Mouse (Mus musculus) MEL (cell line): ENCODE results near the gene Marc1. TPM values are rescaled to one million over a fixed set of nuclear protein-coding genes. Genes with fewer than 3 reads are reported as not detected.

Source experiments
- DNase-seq: peaks from one replicate; pipeline ENCODE4 v3.0.0; 2011; ENCODE audit warnings: low read depth, low spot score
- H3K27ac ChIP-seq: 2 replicates; pipeline ENCODE4 v1.5.1; 2012; ENCODE audit warnings: low read depth, mild to moderate bottlenecking, control low read depth, low read length, moderate library complexity; ENCODE audit not compliant: control insufficient read depth
- H3K27me3 ChIP-seq, 2 experiments: fragments of 150-350 bp in 1 of 2; sonication (generic) in 1 of 2; 2 replicates each; pipeline ENCODE4 v1.6.1; 2012; ENCODE audit warnings: low read length in 2 of 2, mild to moderate bottlenecking in 2 of 2, improper control_type of control experiment in 1 of 2, moderate library complexity in 1 of 2; ENCODE audit not compliant: insufficient read depth in 2 of 2, control insufficient read depth in 1 of 2
- H3K36me3 ChIP-seq, 2 experiments: 2 replicates each; pipeline ENCODE4 v1.6.1; 2012 to 2014; ENCODE audit warnings: low read length in 2 of 2, improper control_type of control experiment in 1 of 2, inconsistent platforms in 1 of 2, mild to moderate bottlenecking in 1 of 2; ENCODE audit not compliant: insufficient read depth in 2 of 2, control insufficient read depth in 1 of 2
- H3K4me1 ChIP-seq, 2 experiments: fragments of 150-350 bp in 1 of 2; sonication (generic) in 1 of 2; 2 replicates each; pipeline ENCODE4 v1.6.1; 2012; ENCODE audit warnings: low read length in 2 of 2, improper control_type of control experiment in 1 of 2, mild to moderate bottlenecking in 1 of 2; ENCODE audit not compliant: insufficient read depth in 2 of 2, control insufficient read depth in 1 of 2
- H3K4me3 ChIP-seq, 2 experiments: fragments of 150-350 bp in 1 of 2; sonication (generic) in 1 of 2; 2 replicates each; pipeline ENCODE4 v1.5.1; 2012; ENCODE audit warnings: low read depth in 2 of 2, low read length in 2 of 2, mild to moderate bottlenecking in 2 of 2, moderate library complexity in 2 of 2, control low read depth in 1 of 2, improper control_type of control experiment in 1 of 2; ENCODE audit not compliant: control insufficient read depth in 1 of 2, insufficient read depth in 1 of 2
- H3K79me2 ChIP-seq: 2 replicates; pipeline ENCODE4 v1.6.1; 2012; ENCODE audit warnings: mild to moderate bottlenecking, low read length, moderate library complexity; ENCODE audit not compliant: control insufficient read depth, poor library complexity, insufficient read depth
- H3K9ac ChIP-seq: 2 replicates; pipeline ENCODE4 v1.6.1; 2012; ENCODE audit warnings: low read depth, mild to moderate bottlenecking, control low read depth, low read length, moderate library complexity; ENCODE audit not compliant: control insufficient read depth, poor library complexity, severe bottlenecking
- H3K9me3 ChIP-seq: fragments of 150-350 bp; sonication (generic); replicated peaks from 2 replicates; pipeline ENCODE4 v1.6.1; 2012; ENCODE audit warnings: mild to moderate bottlenecking, low read length, improper control_type of control experiment, moderate library complexity; ENCODE audit not compliant: insufficient read depth
- BHLHE40 ChIP-seq: IDR thresholded peaks from 2 replicates; pipeline ENCODE4 v1.6.1; 2012; ENCODE audit warnings: low read depth, mild to moderate bottlenecking, inconsistent platforms, low read length, improper control_type of control experiment, borderline replicate concordance
- CHD2 ChIP-seq: IDR thresholded peaks from 2 replicates; pipeline ENCODE4 v1.6.1; 2011; ENCODE audit warnings: low read length, improper control_type of control experiment
- CTCF ChIP-seq, 3 experiments: IDR thresholded peaks in 2 of 3; conservative IDR thresholded peaks in 1 of 3; 2 replicates each; pipeline ENCODE4 v1.5.1; 2011 to 2012; ENCODE audit warnings: low read length in 3 of 3, low read depth in 2 of 3, mild to moderate bottlenecking in 2 of 3, improper control_type of control experiment in 1 of 3, inconsistent platforms in 1 of 3, mixed read lengths in 1 of 3, moderate library complexity in 1 of 3; ENCODE audit not compliant: control insufficient read depth in 1 of 3, insufficient read depth in 1 of 3, poor library complexity in 1 of 3, severe bottlenecking in 1 of 3
- ELF1 ChIP-seq: IDR thresholded peaks from 2 replicates; pipeline ENCODE4 v1.6.1; 2014; ENCODE audit warnings: low read depth, mild to moderate bottlenecking, inconsistent platforms, low read length, improper control_type of control experiment, moderate library complexity
- EP300 ChIP-seq, 2 experiments: IDR thresholded peaks; 2 replicates each; pipeline ENCODE4 v1.6.1; 2011; ENCODE audit warnings: improper control_type of control experiment in 2 of 2, low read length in 2 of 2, low read depth in 1 of 2, mild to moderate bottlenecking in 1 of 2
- GABPA ChIP-seq: IDR thresholded peaks from 2 replicates; pipeline ENCODE4 v1.6.1; 2012; ENCODE audit warnings: low read depth, mild to moderate bottlenecking, inconsistent platforms, low read length, improper control_type of control experiment, moderate library complexity
- GATA1 ChIP-seq: IDR thresholded peaks from 2 replicates; pipeline ENCODE4 v1.6.1; 2011; ENCODE audit warnings: low read depth, low read length, improper control_type of control experiment
- KAT2A ChIP-seq: conservative IDR thresholded peaks from 2 replicates; pipeline ENCODE4 v1.6.1; 2012; ENCODE audit warnings: low read depth, low read length, improper control_type of control experiment, inconsistent platforms
- MAZ ChIP-seq: IDR thresholded peaks from 2 replicates; pipeline ENCODE4 v1.6.1; 2012; ENCODE audit warnings: low read depth, mild to moderate bottlenecking, inconsistent platforms, low read length, improper control_type of control experiment
- MXI1 ChIP-seq: IDR thresholded peaks from 2 replicates; pipeline ENCODE4 v1.6.1; 2011; ENCODE audit warnings: mild to moderate bottlenecking, low read depth, low read length, improper control_type of control experiment
- MYB ChIP-seq: IDR thresholded peaks from 2 replicates; pipeline ENCODE4 v1.6.1; 2011; ENCODE audit warnings: mild to moderate bottlenecking, low read depth, low read length, improper control_type of control experiment
- NELFE ChIP-seq: IDR thresholded peaks from 2 replicates; pipeline ENCODE4 v1.6.1; 2011; ENCODE audit warnings: low read depth, low read length, improper control_type of control experiment
- NRF1 ChIP-seq: IDR thresholded peaks from 2 replicates; pipeline ENCODE4 v1.6.1; 2014; ENCODE audit warnings: low read depth, mild to moderate bottlenecking, inconsistent platforms, low read length, improper control_type of control experiment, moderate library complexity; ENCODE audit not compliant: poor library complexity, insufficient read depth, severe bottlenecking
- RCOR1 ChIP-seq: IDR thresholded peaks from 2 replicates; pipeline ENCODE4 v1.6.1; 2012; ENCODE audit warnings: low read depth, mild to moderate bottlenecking, inconsistent platforms, low read length, improper control_type of control experiment
- TCF12 ChIP-seq: IDR thresholded peaks from 2 replicates; pipeline ENCODE4 v1.6.1; 2014; ENCODE audit warnings: low read depth, mild to moderate bottlenecking, inconsistent platforms, low read length, improper control_type of control experiment, moderate library complexity
- USF2 ChIP-seq, 2 experiments: IDR thresholded peaks; 2 replicates each; pipeline ENCODE4 v1.6.1; 2011 to 2012; ENCODE audit warnings: improper control_type of control experiment in 2 of 2, low read length in 2 of 2, borderline replicate concordance in 1 of 2, inconsistent platforms in 1 of 2, low read depth in 1 of 2, mild to moderate bottlenecking in 1 of 2; ENCODE audit not compliant: insufficient read depth in 1 of 2
- ZNF384 ChIP-seq: IDR thresholded peaks from 2 replicates; pipeline ENCODE4 v1.6.1; 2012; ENCODE audit warnings: low read depth, mild to moderate bottlenecking, inconsistent platforms, low read length, improper control_type of control experiment
- polyA plus RNA-seq, 2 experiments: library from polyadenylated mRNA; stranded (reverse) in 1 of 2; unstranded in 1 of 2; fragments of >175 nt in 1 of 2; fragments of >200 nt in 1 of 2; gene quantifications; 2 replicates each; pipeline versions ENCODE4 v1.2.1 to v1.2.4; 2012; ENCODE audit warnings: low replicate concordance in 2 of 2, low read depth in 1 of 2; ENCODE audit not compliant: insufficient read length in 2 of 2, insufficient read depth in 1 of 2, missing spikeins in 1 of 2
- total RNA-seq: library from RNA; depleted of rRNA; stranded (reverse); fragments of 300-350 nt; gene quantifications from 2 replicates; pipeline ENCODE4 v1.2.3, GENCODE M21; 2012

The Marc1 gene
- total and polyA plus RNA-seq, 3 experiments: 0.08 to 0.10 TPM; not detected in 1

GRCm38 (mm10) chr1:184777061-184777795 is 33.9 kb downstream of the Marc1 start:
- Histone ChIP-seq H3K27me3 (no peaks in the 10 kb centered on the region), H3K36me3 (no peaks in the 10 kb centered on the region), H3K9ac (no peak overlapping the region), H3K79me2 (no peaks in the 10 kb centered on the region), H3K9me3 (no peaks in the 10 kb centered on the region), H3K4me1 (no peaks in the 10 kb centered on the region), H3K4me3 (no peak overlapping the region), H3K27ac (no peak overlapping the region)
- TF ChIP-seq MXI1 (no peak), CTCF (IDR thresholded peaks at IDR 0.05 in 2 of 3, conservative IDR thresholded peaks at IDR 0.05 in 1 of 3; ENCODE audit: control insufficient read depth in 1 of 3, insufficient read depth in 1 of 3, low read depth in 2 of 3, low read length in 3 of 3, poor library complexity in 1 of 3, severe bottlenecking in 1 of 3) (peak in 2 of 3 experiments; percentile 1 to 19; a peak in 1 of 6 replicates)
- no peak for DNase-seq

GRCm38 (mm10) chr1:184775289-184775688 is 35.8 kb downstream of the Marc1 start:
- no peak overlapping the region for H3K9ac ChIP-seq
- no peaks in the 10 kb centered on the region for H3K27me3 ChIP-seq
- no peaks in the 10 kb centered on the region for H3K36me3 ChIP-seq
- no peaks in the 10 kb centered on the region for H3K9me3 ChIP-seq
- no peaks in the 10 kb centered on the region for H3K4me1 ChIP-seq
- H3K27ac ChIP-seq: no peak overlapping the region
- no peak overlapping the region for H3K4me3 ChIP-seq
- TF ChIP-seq USF2 (IDR thresholded peaks at IDR 0.05; ENCODE audit: borderline replicate concordance in 1 of 2, insufficient read depth in 1 of 2, low read depth in 1 of 2, low read length in 2 of 2) (no peak), NELFE (no peak), BHLHE40 (no peak), GABPA (no peak), RCOR1 (no peak), KAT2A (no peak), NRF1 (no peak), MAZ (no peak), GATA1 (no peak), CHD2 (no peak), EP300 (IDR thresholded peaks at IDR 0.05; ENCODE audit: low read depth in 1 of 2, low read length in 2 of 2) (no peak)
- DNase-seq: no peak
- H3K79me2 ChIP-seq: no peaks in the 10 kb centered on the region

- Histone ChIP-seq H3K4me3 (no peak overlapping the region), H3K27ac (no peak overlapping the region), H3K36me3 (no peaks in the 10 kb centered on the region), H3K9ac (no peak overlapping the region), H3K27me3 (no peaks in the 10 kb centered on the region), H3K4me1 (no peaks in the 10 kb centered on the region), H3K79me2 (no peaks in the 10 kb centered on the region), H3K9me3 (no peaks in the 10 kb centered on the region)
- TF ChIP-seq ELF1: no peak
- no peak for TF ChIP-seq MYB
- TF ChIP-seq TCF12: no peak
- no peak for TF ChIP-seq BHLHE40
- no peak for TF ChIP-seq ZNF384
- TF ChIP-seq GATA1: no peak
- DNase-seq: no peak
Observed at GRCm38 (mm10) chr1:184771891-184772249, 39.2 kb downstream of the Marc1 start.
